Mouse (Mus musculus): ENCODE data around the gene Pou3f1. TPM values are rescaled to one million over a fixed set of nuclear protein-coding genes. Genes with fewer than 3 reads are reported as not detected.

Gene Pou3f1
- polyA plus RNA-seq (2016; fragmentation: Nextera tagmentation; extraction: Ambion mirVana), result 24.2 and 24.4 TPM in 2 replicates

- H3K9me3 ChIP-seq (replicated peaks), result no peaks in the 10 kb centered on the region
- peaks cover 60% of the 10 kb centered on the region for H3K4me1 ChIP-seq
- peak within 1 kb of the TSS; percentile 62 for H3K4me3 ChIP-seq
- peaks cover 71% of the 10 kb centered on the region for H3K27me3 ChIP-seq
- H3K9ac ChIP-seq, result peak within 1 kb of the TSS; percentile 67
- H3K36me3 ChIP-seq, result no peaks in the 10 kb centered on the region
- peak; percentile 13; the same call in 1 of the 2 replicates for ATAC-seq (ENCODE audit: low FRiP score)
- H3K4me2 ChIP-seq (replicated peaks), result peak within 1 kb of the TSS; percentile 96
- 2% methylated on average over 15 of the region's 15 CpGs for WGBS
- H3K27ac ChIP-seq, result peak within 1 kb of the TSS; percentile 76
These were observed at the start of gene Pou3f1 for GRCm38 (mm10) chr4:124656518-124656853. TSS of gene Pou3f1 (plus strand) at chr4:124656807.

- Histone ChIP-seq H3K4me1 (no peaks in the 10 kb centered on the region), H3K4me2 (replicated peaks) (no peak overlapping the region), H3K36me3 (no peaks in the 10 kb centered on the region), H3K27ac (no peak overlapping the region), H3K9ac (no peak overlapping the region), H3K9me3 (replicated peaks) (no peaks in the 10 kb centered on the region), H3K27me3 (peaks cover 35% of the 10 kb centered on the region), H3K4me3 (no peak overlapping the region)
- ATAC-seq (ENCODE audit: low FRiP score), result no peak
- WGBS, result 72% methylated on average over 8 of the region's 8 CpGs
These were observed 49.4 kb upstream of the Pou3f1 start for GRCm38 (mm10) chr4:124607166-124607565.

- Histone ChIP-seq H3K4me2 (replicated peaks) (no peak overlapping the region), H3K4me3 (no peak overlapping the region), H3K27ac (no peak overlapping the region), H3K4me1 (peaks cover 13% of the 10 kb centered on the region), H3K9me3 (replicated peaks) (no peaks in the 10 kb centered on the region), H3K9ac (no peak overlapping the region), H3K27me3 (peaks cover 15% of the 10 kb centered on the region), H3K36me3 (no peaks in the 10 kb centered on the region)
- ATAC-seq (ENCODE audit: low FRiP score), result no peak
- 77% methylated on average over 2 of the region's 2 CpGs for WGBS
These were observed 46.5 kb upstream of the Pou3f1 start for GRCm38 (mm10) chr4:124610066-124610465.

- Histone ChIP-seq H3K27ac (no peak within 1 kb of the TSS), H3K9me3 (replicated peaks) (no peaks in the 10 kb centered on the region), H3K36me3 (no peaks in the 10 kb centered on the region), H3K4me2 (replicated peaks) (no peak within 1 kb of the TSS), H3K9ac (no peak within 1 kb of the TSS), H3K4me1 (peaks cover 17% of the 10 kb centered on the region), H3K27me3 (peaks cover 9% of the 10 kb centered on the region; the same call in 1 of the 2 replicates), H3K4me3 (no peak within 1 kb of the TSS)
- no peak for ATAC-seq (ENCODE audit: low FRiP score)
- 82% methylated on average over 2 of the region's 2 CpGs for WGBS
These were observed 45.9 kb upstream of the Pou3f1 start, which contains the start of gene 3100002H09Rik for GRCm38 (mm10) chr4:124610703-124611102. TSS of gene 3100002H09Rik (minus strand) at chr4:124610803.

GRCm38 (mm10) chr4:124611768-124612167, 44.8 kb upstream of the Pou3f1 start:
- no peak overlapping the region for H3K27ac ChIP-seq
- H3K9me3 ChIP-seq (replicated peaks), result no peaks in the 10 kb centered on the region
- ATAC-seq (ENCODE audit: low FRiP score), result no peak
- 67% methylated on average over 4 of the region's 4 CpGs for WGBS
- peaks cover 26% of the 10 kb centered on the region for H3K4me1 ChIP-seq
- H3K4me3 ChIP-seq, result no peak overlapping the region
- peaks cover 5% of the 10 kb centered on the region; the same call in 1 of the 2 replicates for H3K27me3 ChIP-seq
- no peak overlapping the region for H3K9ac ChIP-seq
- no peak overlapping the region for H3K4me2 ChIP-seq (replicated peaks)
- no peaks in the 10 kb centered on the region for H3K36me3 ChIP-seq

- Histone ChIP-seq H3K36me3 (no peaks in the 10 kb centered on the region), H3K4me1 (peaks cover 39% of the 10 kb centered on the region), H3K4me2 (replicated peaks) (no peak overlapping the region), H3K9me3 (replicated peaks) (no peaks in the 10 kb centered on the region), H3K27ac (0 out of 2 replicates have a peak overlapping the region, but pooled peaks have one; percentile 35), H3K9ac (no peak overlapping the region), H3K27me3 (no peaks in the 10 kb centered on the region; the same call in 1 of the 2 replicates), H3K4me3 (no peak overlapping the region)
- no peak for ATAC-seq (ENCODE audit: low FRiP score)
- WGBS, result 0% methylated on average over 1 of the region's 1 CpGs
These were observed 42.4 kb upstream of the Pou3f1 start for GRCm38 (mm10) chr4:124614189-124614588.

GRCm38 (mm10) chr4:124615406-124615960, 41.1 kb upstream of the Pou3f1 start:
- no peak overlapping the region for H3K9ac ChIP-seq
- H3K4me3 ChIP-seq, result no peak overlapping the region
- H3K4me2 ChIP-seq (replicated peaks), result 0 out of 2 replicates have a peak overlapping the region, but pooled peaks have one; percentile 9
- no peaks in the 10 kb centered on the region for H3K36me3 ChIP-seq
- ATAC-seq (ENCODE audit: low FRiP score), result peak; percentile 55; the same call in 1 of the 2 replicates
- WGBS, result 35% methylated on average over 14 of the region's 14 CpGs
- peaks cover 40% of the 10 kb centered on the region for H3K4me1 ChIP-seq
- no peaks in the 10 kb centered on the region for H3K9me3 ChIP-seq (replicated peaks)
- peak overlapping the region; percentile 86 for H3K27ac ChIP-seq
- peaks cover 5% of the 10 kb centered on the region; the same call in 1 of the 2 replicates for H3K27me3 ChIP-seq

GRCm38 (mm10) chr4:124615986-124616385, 40.6 kb upstream of the Pou3f1 start:
- Histone ChIP-seq H3K4me2 (replicated peaks) (no peak overlapping the region), H3K36me3 (no peaks in the 10 kb centered on the region), H3K4me1 (peaks cover 40% of the 10 kb centered on the region), H3K9ac (no peak overlapping the region), H3K27ac (peak overlapping the region; percentile 76), H3K4me3 (no peak overlapping the region), H3K27me3 (peaks cover 5% of the 10 kb centered on the region; the same call in 1 of the 2 replicates), H3K9me3 (replicated peaks) (no peaks in the 10 kb centered on the region)
- 46% methylated on average over 9 of the region's 9 CpGs for WGBS
- no peak for ATAC-seq (ENCODE audit: low FRiP score)

GRCm38 (mm10) chr4:124616636-124617035, 40.0 kb upstream of the Pou3f1 start:
- Histone ChIP-seq H3K9me3 (replicated peaks) (no peaks in the 10 kb centered on the region), H3K27ac (peak overlapping the region; percentile 76), H3K4me3 (no peak overlapping the region), H3K36me3 (no peaks in the 10 kb centered on the region), H3K27me3 (peaks cover 5% of the 10 kb centered on the region; the same call in 1 of the 2 replicates), H3K9ac (no peak overlapping the region), H3K4me2 (replicated peaks) (no peak overlapping the region), H3K4me1 (peaks cover 46% of the 10 kb centered on the region)
- ATAC-seq (ENCODE audit: low FRiP score), result no peak; the same call in 1 of the 2 replicates
- 83% methylated on average over 1 of the region's 1 CpGs for WGBS

GRCm38 (mm10) chr4:124618599-124618998, 38.0 kb upstream of the Pou3f1 start:
- no peak; the same call in 1 of the 2 replicates for ATAC-seq (ENCODE audit: low FRiP score)
- H3K4me2 ChIP-seq (replicated peaks), result peak overlapping the region; percentile 34
- no peaks in the 10 kb centered on the region for H3K36me3 ChIP-seq
- peaks cover 5% of the 10 kb centered on the region; the same call in 1 of the 2 replicates for H3K27me3 ChIP-seq
- peaks cover 43% of the 10 kb centered on the region for H3K4me1 ChIP-seq
- no peak overlapping the region for H3K4me3 ChIP-seq
- H3K9me3 ChIP-seq (replicated peaks), result no peaks in the 10 kb centered on the region
- 9% methylated on average over 16 of the region's 16 CpGs for WGBS
- H3K27ac ChIP-seq, result peak overlapping the region; percentile 57
- H3K9ac ChIP-seq, result no peak overlapping the region; the same call in 1 of the 2 replicates

GRCm38 (mm10) chr4:124621406-124621805, 35.2 kb upstream of the Pou3f1 start:
- H3K4me1 ChIP-seq, result peaks cover 40% of the 10 kb centered on the region
- no peak overlapping the region for H3K4me2 ChIP-seq (replicated peaks)
- H3K36me3 ChIP-seq, result no peaks in the 10 kb centered on the region
- WGBS, result 56% methylated on average over 11 of the region's 11 CpGs
- ATAC-seq (ENCODE audit: low FRiP score), result no peak
- H3K9ac ChIP-seq, result no peak overlapping the region
- no peak overlapping the region for H3K4me3 ChIP-seq
- H3K9me3 ChIP-seq (replicated peaks), result no peaks in the 10 kb centered on the region
- peaks cover 5% of the 10 kb centered on the region; the same call in 1 of the 2 replicates for H3K27me3 ChIP-seq
- no peak overlapping the region for H3K27ac ChIP-seq

GRCm38 (mm10) chr4:124622566-124622965, 34.0 kb upstream of the Pou3f1 start:
- Histone ChIP-seq H3K9me3 (replicated peaks) (no peaks in the 10 kb centered on the region), H3K4me3 (no peak overlapping the region), H3K27ac (no peak overlapping the region), H3K4me1 (peaks cover 41% of the 10 kb centered on the region), H3K27me3 (peaks cover 5% of the 10 kb centered on the region; the same call in 1 of the 2 replicates), H3K9ac (no peak overlapping the region), H3K36me3 (no peaks in the 10 kb centered on the region), H3K4me2 (replicated peaks) (no peak overlapping the region)
- 90% methylated on average over 5 of the region's 5 CpGs for WGBS
- no peak for ATAC-seq (ENCODE audit: low FRiP score)
